Mouse (Mus musculus): ENCODE data around the gene Vps35l.
A peak's percentile ranks its signal among the peaks of the same experiment; 100 is the strongest.

The Vps35l gene

GRCm38 (mm10) chr7:118733225-118733624, 6.8 kb upstream of the Vps35l start:
- no peak for DNase-seq (ENCODE audit: extremely low spot score, low spot score)

- no peak for DNase-seq (ENCODE audit: extremely low spot score, low spot score)
Observed at GRCm38 (mm10) chr7:118738730-118739129, 1.3 kb upstream of the Vps35l start.

GRCm38 (mm10) chr7:118740532-118741338, 709 bp downstream of the Vps35l start:
- peak; percentile 95 for DNase-seq (ENCODE audit: extremely low spot score, low spot score)

GRCm38 (mm10) chr7:118742278-118742677, 2.3 kb downstream of the Vps35l start:
- DNase-seq (ENCODE audit: extremely low spot score, low spot score): no peak

- no peak for DNase-seq (ENCODE audit: extremely low spot score, low spot score)
Observed at GRCm38 (mm10) chr7:118744766-118745165, 4.7 kb downstream of the Vps35l start.

GRCm38 (mm10) chr7:118747891-118748672, 8.1 kb downstream of the Vps35l start:
- DNase-seq (ENCODE audit: extremely low spot score, low spot score): no peak

GRCm38 (mm10) chr7:118749706-118750105, 9.7 kb downstream of the Vps35l start:
- DNase-seq (ENCODE audit: extremely low spot score, low spot score): no peak

GRCm38 (mm10) chr7:118751625-118752024, 11.6 kb downstream of the Vps35l start:
- DNase-seq (ENCODE audit: extremely low spot score, low spot score): no peak

GRCm38 (mm10) chr7:118755756-118756155, 15.7 kb downstream of the Vps35l start:
- no peak for DNase-seq (ENCODE audit: extremely low spot score, low spot score)

- DNase-seq (ENCODE audit: extremely low spot score, low spot score): no peak
Observed at GRCm38 (mm10) chr7:118756490-118757265, 16.7 kb downstream of the Vps35l start.

GRCm38 (mm10) chr7:118758369-118758768, 18.3 kb downstream of the Vps35l start:
- DNase-seq (ENCODE audit: extremely low spot score, low spot score): no peak

- DNase-seq (ENCODE audit: extremely low spot score, low spot score): no peak
Observed at GRCm38 (mm10) chr7:118759372-118759771, 19.3 kb downstream of the Vps35l start.

GRCm38 (mm10) chr7:118763939-118764338, 23.9 kb downstream of the Vps35l start:
- DNase-seq (ENCODE audit: extremely low spot score, low spot score): no peak

- no peak for DNase-seq (ENCODE audit: extremely low spot score, low spot score)
Observed at GRCm38 (mm10) chr7:118764725-118765124, 24.7 kb downstream of the Vps35l start.

- no peak for DNase-seq (ENCODE audit: extremely low spot score, low spot score)
Observed at GRCm38 (mm10) chr7:118765604-118766003, 25.6 kb downstream of the Vps35l start.

GRCm38 (mm10) chr7:118766119-118766833, 26.2 kb downstream of the Vps35l start:
- peak; percentile 50 for DNase-seq (ENCODE audit: extremely low spot score, low spot score)

GRCm38 (mm10) chr7:118766834-118767224, 26.8 kb downstream of the Vps35l start:
- DNase-seq (ENCODE audit: extremely low spot score, low spot score): no peak

- DNase-seq (ENCODE audit: extremely low spot score, low spot score): no peak
Observed at GRCm38 (mm10) chr7:118769208-118769607, 29.2 kb downstream of the Vps35l start.

- no peak for DNase-seq (ENCODE audit: extremely low spot score, low spot score)
Observed at GRCm38 (mm10) chr7:118769655-118770054, 29.6 kb downstream of the Vps35l start.

GRCm38 (mm10) chr7:118773027-118773426, 33.0 kb downstream of the Vps35l start:
- no peak for DNase-seq (ENCODE audit: extremely low spot score, low spot score)

- DNase-seq (ENCODE audit: extremely low spot score, low spot score): no peak
Observed at GRCm38 (mm10) chr7:118775991-118776390, 36.0 kb downstream of the Vps35l start.
